Mouse (Mus musculus) E14TG2a.4 (cell line): ENCODE data around the gene Rhox4g.
"Not testable (repeated sequence)": the region's sequence is repeated elsewhere in the genome, so short reads cannot be mapped to it uniquely, and the experiment has no call there.

Source experiments
- CTCF ChIP-seq: conservative IDR thresholded peaks from 2 replicates; pipeline ENCODE4 v1.5.1; 2014; ENCODE audit warnings: low read length
- NANOG ChIP-seq: IDR thresholded peaks from 2 replicates; pipeline ENCODE4 v1.6.1; 2014; ENCODE audit warnings: borderline replicate concordance, low read length, mixed read lengths

- TF ChIP-seq CTCF, NANOG: not testable (repeated sequence)
Observed at GRCm38 (mm10) chrX:37651227-37651626, at the start of gene Rhox4g.
